Mouse (Mus musculus): ENCODE results near the gene Mier2. TPM values are rescaled to one million over a fixed set of nuclear protein-coding genes. Genes with fewer than 3 reads are reported as not detected.

Mier2 gene
- polyA plus RNA-seq, 1 experiment from 2014 or later: 66.1 TPM

DNA sequence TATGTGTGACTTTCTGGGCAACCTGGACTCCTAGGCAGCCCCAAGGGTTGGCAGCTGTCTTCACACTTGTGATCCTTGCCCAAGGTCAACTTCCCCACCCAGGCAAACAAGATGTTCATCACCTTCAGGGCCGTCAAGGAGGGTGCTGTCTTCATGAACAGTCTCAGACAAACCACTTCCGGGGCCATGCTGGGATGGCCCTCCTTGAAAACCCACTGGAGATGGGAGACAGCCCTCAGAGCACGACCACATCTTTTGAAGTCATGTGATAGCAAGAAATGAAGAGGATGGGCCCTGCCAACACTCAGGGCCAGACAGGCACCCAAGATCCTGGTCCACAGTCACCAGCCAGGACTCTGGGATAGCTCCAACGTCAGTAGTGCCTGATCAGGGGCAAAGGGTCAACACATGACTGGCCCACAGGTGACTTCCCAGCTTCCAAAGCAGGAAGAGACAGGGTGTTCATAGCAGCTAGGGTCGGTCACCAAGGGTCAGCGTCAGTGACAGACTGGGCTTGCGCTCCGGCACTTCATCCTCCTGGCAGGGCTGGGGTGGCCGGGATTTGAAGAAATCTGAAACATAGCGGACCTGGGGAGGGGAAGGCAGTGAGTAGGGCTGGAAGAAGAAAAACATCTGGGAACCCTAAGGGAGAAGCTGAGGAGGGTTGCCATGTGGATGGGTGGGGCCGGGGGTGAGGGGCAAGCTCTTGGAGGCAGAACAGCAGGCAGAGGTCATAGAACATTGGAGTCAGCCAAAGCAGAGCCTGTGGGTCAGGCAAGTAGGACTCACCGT lies 28.1 kb downstream of the Mier2 start:
- Histone ChIP-seq H3K4me1 (no peaks in the 10 kb centered on the region), H3K4me2 (replicated peaks) (no peak overlapping the region), H3K9ac (no peak overlapping the region), H3K4me3 (no peak overlapping the region), H3K9me3 (replicated peaks) (no peaks in the 10 kb centered on the region), H3K36me3 (no peaks in the 10 kb centered on the region), H3K27ac (no peak overlapping the region), H3K27me3 (no peaks in the 10 kb centered on the region)
- WGBS: 84% methylated on average over 12 of the region's 12 CpGs
- ATAC-seq (ENCODE audit: low FRiP score): no peak

DNA sequence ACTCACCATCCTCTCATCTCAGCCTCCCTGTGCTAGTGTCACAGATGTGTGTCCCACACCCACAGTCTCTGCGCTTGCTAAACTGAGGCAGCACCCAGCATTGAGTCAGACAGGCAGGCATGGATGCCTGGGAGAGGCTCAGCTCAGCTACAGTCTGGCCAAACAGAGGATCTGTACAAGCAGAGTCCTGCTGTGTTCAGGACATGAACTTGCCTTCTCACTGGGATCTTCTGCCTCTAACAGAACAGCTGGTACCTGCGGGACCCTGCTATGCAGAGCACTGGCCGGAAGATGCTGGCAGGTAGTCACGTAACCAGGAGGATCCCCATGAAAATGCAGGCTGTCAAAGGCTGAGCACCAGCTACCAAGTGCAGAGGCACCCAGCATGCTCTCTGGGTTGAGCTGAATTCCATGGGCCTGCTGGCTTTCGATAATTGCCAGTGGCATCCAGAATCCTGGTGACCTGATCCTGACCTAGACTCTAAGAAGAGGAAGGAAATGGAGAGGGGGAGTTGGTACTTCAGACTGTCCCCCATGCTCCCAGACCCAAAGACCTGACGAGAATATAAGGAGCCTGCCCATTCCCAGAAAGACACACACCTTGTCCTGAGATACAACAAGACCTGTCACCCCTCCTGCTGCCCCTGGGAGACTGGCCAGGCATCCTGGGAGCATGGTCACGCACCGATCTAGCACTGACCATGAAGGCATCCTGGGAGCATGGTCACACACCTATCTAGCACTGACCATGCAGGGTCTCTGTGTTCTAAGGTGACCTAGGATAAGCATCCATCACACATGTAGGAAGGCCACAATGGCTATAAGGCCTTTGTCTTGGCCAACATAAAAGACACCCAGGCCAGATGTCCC lies 29.3 kb downstream of the Mier2 start:
- no peaks in the 10 kb centered on the region for H3K36me3 ChIP-seq
- no peak overlapping the region for H3K4me3 ChIP-seq
- ATAC-seq (ENCODE audit: low FRiP score): no peak
- H3K9me3 ChIP-seq (replicated peaks): no peaks in the 10 kb centered on the region
- H3K4me2 ChIP-seq (replicated peaks): no peak overlapping the region
- H3K27me3 ChIP-seq: no peaks in the 10 kb centered on the region
- H3K9ac ChIP-seq: no peak overlapping the region
- H3K4me1 ChIP-seq: no peaks in the 10 kb centered on the region
- H3K27ac ChIP-seq: no peak overlapping the region
- 93% methylated on average over 8 of the region's 8 CpGs for WGBS

DNA sequence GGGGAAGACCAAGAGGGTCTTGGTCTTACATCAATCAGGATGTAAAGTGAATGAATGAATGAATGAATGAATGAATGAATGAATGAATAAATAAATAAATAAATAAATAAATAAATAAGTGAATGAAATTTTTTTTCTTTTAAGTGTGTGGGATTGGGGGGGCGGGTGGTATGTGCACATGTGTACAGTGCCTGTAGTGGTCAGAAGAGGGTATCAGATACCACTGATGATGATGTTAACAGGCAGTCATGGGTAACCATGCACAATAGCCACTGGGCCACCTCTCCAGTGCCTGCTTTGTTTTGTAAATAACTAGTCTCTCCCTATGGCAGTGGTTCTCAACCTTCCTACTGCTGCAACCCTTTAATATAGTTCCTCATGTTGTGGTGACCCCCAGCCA lies 30.6 kb downstream of the Mier2 start:
- Histone ChIP-seq H3K4me3 (no peak overlapping the region), H3K4me1 (no peaks in the 10 kb centered on the region), H3K9me3 (replicated peaks) (no peaks in the 10 kb centered on the region), H3K27ac (no peak overlapping the region), H3K9ac (no peak overlapping the region), H3K4me2 (replicated peaks) (no peak overlapping the region), H3K36me3 (no peaks in the 10 kb centered on the region), H3K27me3 (no peaks in the 10 kb centered on the region)
- 71% methylated on average over 1 of the region's 1 CpGs for WGBS
- no peak for ATAC-seq (ENCODE audit: low FRiP score)

DNA sequence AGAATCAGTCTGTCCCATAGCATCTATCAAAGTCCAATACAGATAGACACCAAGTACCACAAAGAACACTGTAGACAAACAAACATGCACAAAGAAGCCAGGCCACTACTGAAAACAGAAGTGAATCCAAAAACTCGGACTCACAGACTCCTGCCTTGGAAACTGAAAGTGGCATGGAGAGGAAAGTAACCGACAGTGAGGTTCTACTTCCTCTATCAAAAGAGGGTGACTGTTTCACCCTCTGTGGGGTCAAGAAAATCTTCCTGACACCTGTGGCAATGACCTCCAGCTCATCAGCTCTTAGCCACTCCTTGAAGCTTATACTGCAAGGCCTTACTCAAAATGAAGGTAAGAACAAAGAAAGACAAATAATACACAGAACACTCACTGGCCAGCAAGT lies 48.3 kb downstream of the Mier2 start:
- H3K4me2 ChIP-seq (replicated peaks): no peak overlapping the region
- no peak overlapping the region for H3K4me3 ChIP-seq
- H3K36me3 ChIP-seq: no peaks in the 10 kb centered on the region
- H3K27me3 ChIP-seq: no peaks in the 10 kb centered on the region
- WGBS: 93% methylated on average over 2 of the region's 2 CpGs
- H3K4me1 ChIP-seq: no peaks in the 10 kb centered on the region
- no peak overlapping the region for H3K27ac ChIP-seq
- no peak overlapping the region for H3K9ac ChIP-seq
- no peaks in the 10 kb centered on the region for H3K9me3 ChIP-seq (replicated peaks)
- no peak for ATAC-seq (ENCODE audit: low FRiP score)

DNA sequence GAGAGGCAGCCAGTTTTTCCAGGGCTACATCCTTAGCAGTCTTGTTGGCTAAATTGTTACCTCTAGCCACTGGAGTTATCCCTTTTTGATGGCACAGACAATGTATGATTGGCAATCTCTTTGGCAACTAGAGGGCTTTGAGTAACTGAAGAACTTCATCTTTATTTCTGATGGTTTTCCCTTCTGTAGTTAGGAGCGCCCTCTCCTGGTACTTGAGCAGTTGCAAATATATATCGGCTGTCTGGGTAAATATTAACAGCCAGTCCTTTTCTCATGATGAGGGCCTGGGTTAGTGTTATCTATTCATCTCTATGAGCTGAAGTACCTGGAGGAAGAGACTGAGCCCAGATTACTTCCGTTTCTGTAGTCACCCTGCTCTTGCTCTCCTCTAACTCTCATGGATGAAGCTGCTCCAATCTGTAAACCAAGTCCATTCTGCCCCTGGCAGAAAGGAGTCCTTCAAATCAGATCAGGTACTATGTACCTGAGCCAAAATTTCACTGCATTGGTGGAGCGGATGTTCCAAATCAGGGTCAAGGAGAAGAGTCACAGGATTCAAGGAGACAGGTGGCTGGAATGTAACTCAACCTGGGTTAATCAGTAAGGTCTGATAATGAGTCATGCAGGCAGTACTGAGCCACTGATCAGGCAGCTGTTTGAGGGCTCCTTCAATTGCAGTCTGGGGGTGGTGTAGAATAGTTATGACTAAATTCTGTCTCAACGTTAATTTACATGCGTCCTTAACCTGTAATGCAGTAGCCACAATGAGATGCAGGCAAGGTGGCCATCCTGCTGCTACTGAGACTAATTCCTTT lies 52.0 kb downstream of the Mier2 start:
- WGBS: 76% methylated on average over 6 of the region's 6 CpGs

DNA sequence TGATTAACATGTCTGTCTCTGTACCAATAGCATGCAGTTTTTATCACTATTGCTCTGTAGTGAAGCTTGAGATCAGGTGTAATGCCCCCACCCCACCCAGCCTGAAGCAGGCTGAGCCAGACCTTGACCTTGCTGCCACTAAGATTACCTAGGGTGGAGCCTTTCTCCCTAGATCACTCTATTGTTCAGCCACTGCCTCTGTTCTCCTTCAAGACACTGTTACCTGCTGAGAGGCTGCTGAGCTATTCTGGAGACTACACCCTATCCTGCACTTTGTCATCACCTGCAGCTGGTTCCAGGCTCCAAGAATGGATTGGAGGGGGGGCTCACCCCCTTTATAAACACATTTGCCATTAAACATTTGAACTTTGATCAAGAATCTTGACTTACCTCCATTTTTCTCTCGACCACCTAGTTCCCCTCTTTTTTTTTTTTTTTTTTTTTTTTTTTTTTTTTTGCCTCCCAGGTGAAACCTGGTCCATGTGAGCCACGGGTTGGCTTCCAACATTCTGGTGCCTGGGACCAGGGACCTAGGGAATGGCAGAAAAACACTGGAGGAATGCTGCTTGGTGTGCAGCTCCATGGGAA lies 58.2 kb downstream of the Mier2 start:
- Histone ChIP-seq H3K9ac (no peak overlapping the region), H3K27me3 (no peaks in the 10 kb centered on the region), H3K4me2 (replicated peaks) (no peak overlapping the region), H3K27ac (no peak overlapping the region), H3K36me3 (no peaks in the 10 kb centered on the region), H3K4me3 (no peak overlapping the region), H3K4me1 (no peaks in the 10 kb centered on the region), H3K9me3 (replicated peaks) (no peaks in the 10 kb centered on the region)
- ATAC-seq (ENCODE audit: low FRiP score): no peak
- WGBS: 46% methylated on average over 2 of the region's 2 CpGs

More for the DNA sequence above, 52.0 kb downstream of the Mier2 start:
- no peaks in the 10 kb centered on the region for H3K27me3 ChIP-seq
- no peak overlapping the region for H3K4me3 ChIP-seq
- no peaks in the 10 kb centered on the region for H3K9me3 ChIP-seq (replicated peaks)
- no peaks in the 10 kb centered on the region for H3K36me3 ChIP-seq
- H3K9ac ChIP-seq: no peak overlapping the region
- no peak overlapping the region for H3K27ac ChIP-seq
- no peak overlapping the region for H3K4me2 ChIP-seq (replicated peaks)
- H3K4me1 ChIP-seq: no peaks in the 10 kb centered on the region
- no peak for ATAC-seq (ENCODE audit: low FRiP score)

DNA sequence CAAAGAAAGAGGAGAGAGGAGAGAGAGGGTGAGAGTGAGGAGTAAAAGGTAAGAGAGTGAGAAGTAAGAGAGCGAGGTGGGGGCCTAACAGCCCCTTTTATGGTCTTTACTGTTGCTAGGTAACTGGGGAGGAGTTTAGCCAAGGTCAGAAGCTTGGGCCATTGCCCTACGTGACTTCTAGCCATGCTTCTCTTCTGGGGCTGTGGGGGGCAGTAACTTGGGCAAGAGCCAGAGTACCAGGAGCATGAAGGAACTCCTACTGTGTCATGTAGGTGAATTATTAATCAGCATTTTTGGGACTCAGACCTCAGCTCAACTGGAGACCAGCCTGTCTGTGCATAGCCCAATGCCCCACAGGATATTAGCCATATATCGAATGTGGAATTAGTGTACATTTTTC lies 59.1 kb downstream of the Mier2 start:
- Histone ChIP-seq H3K9me3 (replicated peaks) (no peaks in the 10 kb centered on the region), H3K4me1 (no peaks in the 10 kb centered on the region), H3K27me3 (no peaks in the 10 kb centered on the region), H3K4me2 (replicated peaks) (no peak overlapping the region), H3K9ac (no peak overlapping the region), H3K27ac (no peak overlapping the region), H3K4me3 (no peak overlapping the region), H3K36me3 (no peaks in the 10 kb centered on the region)
- ATAC-seq (ENCODE audit: low FRiP score): no peak
- 69% methylated on average over 3 of the region's 3 CpGs for WGBS

Small RNA genes lying within 50 kb of the gene (microRNA-seq; reads per million reads assigned to microRNA genes)
- not detected for gene Mir6909

Other genes starting within 250 kb of the Mier2 start
- gene Vmn2r82, start 198.7 kb downstream of the Mier2 start, polyA plus RNA-seq (2016; fragmentation: Nextera tagmentation; extraction: Ambion mirVana): not detected in 2 replicates
- 0.05 TPM in 1 of 2 replicates, not detected in the other for gene Vmn2r83, start 86.5 kb downstream of the Mier2 start, polyA plus RNA-seq (2016; fragmentation: Nextera tagmentation; extraction: Ambion mirVana)
- gene Plpp2, start 21.4 kb downstream of the Mier2 start, polyA plus RNA-seq (2016; fragmentation: Nextera tagmentation; extraction: Ambion mirVana): 13.4 and 14.6 TPM in 2 replicates
- gene Theg, start 32.1 kb upstream of the Mier2 start, polyA plus RNA-seq (2016; fragmentation: Nextera tagmentation; extraction: Ambion mirVana): not detected in 2 replicates
- gene C2cd4c, start 58.8 kb upstream of the Mier2 start, polyA plus RNA-seq (2016; fragmentation: Nextera tagmentation; extraction: Ambion mirVana): 0.08 TPM in 1 of 2 replicates, not detected in the other
- 30.3 and 33.0 TPM in 2 replicates for gene Shc2, start 82.7 kb upstream of the Mier2 start, polyA plus RNA-seq (2016; fragmentation: Nextera tagmentation; extraction: Ambion mirVana)
- not detected in 2 replicates for gene Odf3l2, start 90.5 kb upstream of the Mier2 start, polyA plus RNA-seq (2016; fragmentation: Nextera tagmentation; extraction: Ambion mirVana)
- 2.9 and 3.2 TPM in 2 replicates for gene Madcam1, start 109.4 kb upstream of the Mier2 start, polyA plus RNA-seq (2016; fragmentation: Nextera tagmentation; extraction: Ambion mirVana)
- 68.1 and 69.4 TPM in 2 replicates for gene Tpgs1, start 114.2 kb upstream of the Mier2 start, polyA plus RNA-seq (2016; fragmentation: Nextera tagmentation; extraction: Ambion mirVana)
- gene Cdc34, start 127.0 kb upstream of the Mier2 start, polyA plus RNA-seq (2016; fragmentation: Nextera tagmentation; extraction: Ambion mirVana): 121 and 124 TPM in 2 replicates
- gene Gzmm, start 133.8 kb upstream of the Mier2 start, polyA plus RNA-seq (2016; fragmentation: Nextera tagmentation; extraction: Ambion mirVana): 1.2 and 1.3 TPM in 2 replicates
- gene Bsg, start 149.3 kb upstream of the Mier2 start, polyA plus RNA-seq (2016; fragmentation: Nextera tagmentation; extraction: Ambion mirVana): 658 and 661 TPM in 2 replicates
- gene Hcn2, start 161.4 kb upstream of the Mier2 start, polyA plus RNA-seq (2016; fragmentation: Nextera tagmentation; extraction: Ambion mirVana): 0.45 and 0.48 TPM in 2 replicates
- gene Polrmt, start 191.4 kb upstream of the Mier2 start, polyA plus RNA-seq (2016; fragmentation: Nextera tagmentation; extraction: Ambion mirVana): 42.7 and 47.5 TPM in 2 replicates
- gene Fgf22, start 199.9 kb upstream of the Mier2 start, polyA plus RNA-seq (2016; fragmentation: Nextera tagmentation; extraction: Ambion mirVana): 0.42 and 0.72 TPM in 2 replicates
- gene Rnf126, start 211.8 kb upstream of the Mier2 start, polyA plus RNA-seq (2016; fragmentation: Nextera tagmentation; extraction: Ambion mirVana): 103 and 108 TPM in 2 replicates
- gene Fstl3, start 222.1 kb upstream of the Mier2 start, polyA plus RNA-seq (2016; fragmentation: Nextera tagmentation; extraction: Ambion mirVana): 2.3 and 2.7 TPM in 2 replicates
- gene Prss57, start 235.8 kb upstream of the Mier2 start, polyA plus RNA-seq (2016; fragmentation: Nextera tagmentation; extraction: Ambion mirVana): 0.23 and 0.30 TPM in 2 replicates
- gene Palm, start 238.4 kb upstream of the Mier2 start, polyA plus RNA-seq (2016; fragmentation: Nextera tagmentation; extraction: Ambion mirVana): 189 and 198 TPM in 2 replicates

Measured in hindbrain, embryonic 12.5 days (tissue).